Mouse (Mus musculus) kidney, embryonic 16.5 days (tissue): Measurements from ENCODE around the gene Eif2a. TPM values are rescaled to one million over a fixed set of nuclear protein-coding genes. Genes with fewer than 3 reads are reported as not detected.
"Not testable (repeated sequence)": the region's sequence is repeated elsewhere in the genome, so short reads cannot be mapped to it uniquely, and the experiment has no call there.

ENCODE experiments used
- ATAC-seq: fragments of 200-750 bp; cut with Nextera tagmentation; 2 replicates; pipeline ENCODE4 v1.8.0; 2017; ENCODE audit warnings: moderate TSS enrichment; ENCODE audit not compliant: low FRiP score, low TSS enrichment
- H3K27ac ChIP-seq: fragments of 300-500 bp; sonication (generic); 2 replicates; pipeline ENCODE4 v1.5.1; 2014; ENCODE audit warnings: low read length
- H3K27me3 ChIP-seq: fragments of 300-500 bp; sonication (generic); 2 replicates; pipeline ENCODE4 v1.6.1; 2014; ENCODE audit warnings: low read length, control low read depth, mixed read lengths; ENCODE audit not compliant: insufficient read depth
- H3K36me3 ChIP-seq: fragments of 300-500 bp; sonication (generic); 2 replicates; pipeline ENCODE4 v1.6.1; 2014; ENCODE audit warnings: low read length, control low read depth, mixed read lengths; ENCODE audit not compliant: insufficient read depth
- H3K4me1 ChIP-seq: fragments of 300-500 bp; sonication (generic); 2 replicates; pipeline ENCODE4 v1.6.1; 2014; ENCODE audit warnings: low read length, control low read depth, mixed read lengths; ENCODE audit not compliant: insufficient read depth
- H3K4me2 ChIP-seq: fragments of 300-500 bp; sonication (generic); replicated peaks from 2 replicates; pipeline ENCODE4 v1.6.1; 2014; ENCODE audit warnings: low read depth, low read length
- H3K4me3 ChIP-seq: fragments of 300-500 bp; sonication (generic); 2 replicates; pipeline ENCODE4 v1.5.1; 2014; ENCODE audit warnings: mild to moderate bottlenecking, low read length
- H3K9ac ChIP-seq: fragments of 300-500 bp; sonication (generic); replicated peaks from 2 replicates; pipeline ENCODE4 v1.6.1; 2014; ENCODE audit warnings: low read length
- H3K9me3 ChIP-seq: fragments of 300-500 bp; sonication (generic); 2 replicates; pipeline ENCODE4 v1.6.1; 2016; ENCODE audit warnings: low read length, control low read depth
- WGBS: fragments of 180-500 bp; shearing (Covaris S2); extraction: QIAGEN DNeasy Blood & Tissue Kit; methylation state at CpG from one replicate; pipeline ENCODE4 v1.1.7; 2014; 5-methylcytosine and 5-hydroxymethylcytosine counted together
- polyA plus RNA-seq: library from polyadenylated mRNA; unstranded; fragments of >200 nt; fragmentation: Nextera tagmentation; extraction: Ambion mirVana; gene quantifications from 2 replicates; pipeline ENCODE4 v1.2.1, GENCODE M21; 2015

Gene Eif2a
- polyA plus RNA-seq, 1 experiment from 2014 or later = 55.5 TPM

GRCm38 (mm10) chr3:58590544-58590943 lies 64.9 kb downstream of the Eif2a start:
- not testable (repeated sequence) for H3K9me3 ChIP-seq, H3K27ac ChIP-seq, H3K4me1 ChIP-seq, H3K4me2 ChIP-seq, H3K4me3 ChIP-seq, H3K9ac ChIP-seq, ATAC-seq, H3K27me3 ChIP-seq
- H3K36me3 ChIP-seq = peaks cover 47% of the 10 kb centered on the region
- 86% methylated on average over 4 of the region's 4 CpGs for WGBS

- H3K4me3 ChIP-seq, H3K27me3 ChIP-seq, H3K4me1 ChIP-seq, H3K9ac ChIP-seq, H3K9me3 ChIP-seq, H3K4me2 ChIP-seq, H3K27ac ChIP-seq, ATAC-seq: not testable (repeated sequence)
- peaks cover 36% of the 10 kb centered on the region; the same call in 1 of the 2 replicates for H3K36me3 ChIP-seq
- 94% methylated on average over 7 of the region's 7 CpGs for WGBS
These were observed 67.0 kb downstream of the Eif2a start for GRCm38 (mm10) chr3:58592666-58593065.

- no peak overlapping the region for H3K27ac ChIP-seq
- H3K9ac ChIP-seq = no peak overlapping the region
- no peak for ATAC-seq
- peaks cover 39% of the 10 kb centered on the region; the same call in 1 of the 2 replicates for H3K36me3 ChIP-seq
- no peak overlapping the region for H3K4me2 ChIP-seq
- WGBS = 74% methylated on average over 5 of the region's 5 CpGs
- no peak overlapping the region for H3K4me3 ChIP-seq
- no peaks in the 10 kb centered on the region for H3K27me3 ChIP-seq
- peaks cover under 1% of the 10 kb centered on the region; the same call in 1 of the 2 replicates for H3K9me3 ChIP-seq
- H3K4me1 ChIP-seq = no peaks in the 10 kb centered on the region
These were observed 68.0 kb downstream of the Eif2a start for GRCm38 (mm10) chr3:58593623-58594022.

Other genes starting within 250 kb of the Eif2a start
- gene Tsc22d2, start 111.1 kb upstream of the Eif2a start, polyA plus RNA-seq = 7.5 and 8.8 TPM in 2 replicates
- gene Serp1, start 71 bp downstream of the Eif2a start, polyA plus RNA-seq = 143 and 156 TPM in 2 replicates
- gene Selenot, start 50.8 kb downstream of the Eif2a start, polyA plus RNA-seq = 24.3 and 27.3 TPM in 2 replicates
- gene Erich6, start 111.4 kb downstream of the Eif2a start, polyA plus RNA-seq = not detected in 2 replicates
- gene Siah2, start 166.6 kb downstream of the Eif2a start, polyA plus RNA-seq = 3.7 and 3.9 TPM in 2 replicates